Mouse (Mus musculus) lung, postnatal 0 days (tissue): Measurements from ENCODE around the gene Gucd1.

Experiments
- CTCF ChIP-seq: IDR thresholded peaks from 2 replicates; pipeline ENCODE4 v1.5.1; 2016; ENCODE audit warnings: antibody characterized with exemption, mild to moderate bottlenecking
- EP300 ChIP-seq: IDR thresholded peaks from 2 replicates; pipeline ENCODE4 v1.6.1; 2016; ENCODE audit warnings: antibody characterized with exemption, mild to moderate bottlenecking, control low read depth

DNA sequence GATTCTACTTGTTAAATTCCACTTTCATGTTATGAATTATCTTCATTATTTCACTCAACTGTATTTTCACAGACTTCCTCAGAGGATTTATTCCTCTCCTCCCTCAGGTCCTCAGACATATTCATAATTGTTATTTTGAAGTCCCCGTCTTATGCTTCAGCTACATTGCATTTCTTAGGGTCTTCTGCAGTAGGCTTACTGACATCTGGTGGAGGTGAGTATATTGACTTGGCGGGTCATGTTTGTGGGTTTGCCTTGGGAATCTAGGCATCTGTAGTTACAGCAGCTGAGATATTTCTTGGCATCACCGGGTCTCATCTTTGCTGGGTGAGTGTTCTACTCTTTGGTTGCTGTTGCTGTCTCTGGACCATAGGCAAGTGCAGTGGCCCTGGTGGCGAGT lies 116.8 kb downstream of the Gucd1 start, which contains the start of gene Upb1:
- peak; percentile 51 for TF ChIP-seq CTCF
- no peak for TF ChIP-seq EP300
